Mouse (Mus musculus) frontal cortex, adult (tissue): ENCODE data around the gene Lrrc28.

Experiments used
- ATAC-seq: cut with Nextera tagmentation; 2 replicates; pipeline ENCODE4 v1.9.2; 2017; ENCODE audit warnings: mild to moderate bottlenecking, moderate library complexity, mixed read lengths; ENCODE audit not compliant: low TSS enrichment

Gene Lrrc28

GRCm38 (mm10) chr7:67644833-67645680 is at the start of gene Lrrc28:
Gene Lrrc28 (minus strand): TSS chr7:67645268.
- peak; percentile 96 for ATAC-seq

- ATAC-seq: no peak
Measured at GRCm38 (mm10) chr7:67692791-67693538, 47.9 kb upstream of the Lrrc28 start.

- no peak for ATAC-seq
Measured at GRCm38 (mm10) chr7:67692141-67692540, 47.1 kb upstream of the Lrrc28 start.

GRCm38 (mm10) chr7:67691036-67691435 is 46.0 kb upstream of the Lrrc28 start:
- no peak for ATAC-seq

- ATAC-seq: no peak
Measured at GRCm38 (mm10) chr7:67689793-67690192, 44.7 kb upstream of the Lrrc28 start.

- ATAC-seq: no peak
Measured at GRCm38 (mm10) chr7:67688281-67688680, 43.2 kb upstream of the Lrrc28 start.

- no peak for ATAC-seq
Measured at GRCm38 (mm10) chr7:67686545-67686944, 41.5 kb upstream of the Lrrc28 start.

- no peak for ATAC-seq
Measured at GRCm38 (mm10) chr7:67683006-67683405, 37.9 kb upstream of the Lrrc28 start.

- no peak for ATAC-seq
Measured at GRCm38 (mm10) chr7:67681078-67681477, 36.0 kb upstream of the Lrrc28 start.

GRCm38 (mm10) chr7:67678878-67679499 is 33.9 kb upstream of the Lrrc28 start:
- ATAC-seq: no peak

- no peak for ATAC-seq
Measured at GRCm38 (mm10) chr7:67673656-67674055, 28.6 kb upstream of the Lrrc28 start.

GRCm38 (mm10) chr7:67672650-67673049 is 27.6 kb upstream of the Lrrc28 start:
- ATAC-seq: peak; percentile 89

GRCm38 (mm10) chr7:67670965-67671364 is 25.9 kb upstream of the Lrrc28 start:
- ATAC-seq: no peak

- no peak for ATAC-seq
Measured at GRCm38 (mm10) chr7:67663981-67664694, 19.1 kb upstream of the Lrrc28 start.

GRCm38 (mm10) chr7:67662424-67662823 is 17.4 kb upstream of the Lrrc28 start:
- no peak for ATAC-seq

GRCm38 (mm10) chr7:67658110-67658509 is 13.0 kb upstream of the Lrrc28 start:
- no peak for ATAC-seq

- ATAC-seq: no peak
Measured at GRCm38 (mm10) chr7:67655186-67655585, 10.1 kb upstream of the Lrrc28 start.

- peak; percentile 77; the same call in 1 of the 2 replicates for ATAC-seq
Measured at GRCm38 (mm10) chr7:67654668-67655067, 9.6 kb upstream of the Lrrc28 start.

GRCm38 (mm10) chr7:67652211-67652610 is 7.1 kb upstream of the Lrrc28 start:
- no peak for ATAC-seq

- ATAC-seq: no peak
Measured at GRCm38 (mm10) chr7:67648376-67648775, 3.3 kb upstream of the Lrrc28 start.

- 0 out of 2 replicates have a peak, but pooled peaks have one; percentile 22 for ATAC-seq
Measured at GRCm38 (mm10) chr7:67647277-67647676, 2.2 kb upstream of the Lrrc28 start, which contains the start of gene Ttc23. Gene Ttc23 (plus strand): TSS chr7:67647410.

GRCm38 (mm10) chr7:67646131-67646530 is 1.1 kb upstream of the Lrrc28 start:
- ATAC-seq: no peak
